Mouse (Mus musculus): Measurements from ENCODE around the gene Mecom.
A peak's percentile ranks its signal among the peaks of the same experiment; 100 is the strongest.

Mecom gene

GRCm38 (mm10) chr3:30514051-30514754, 33.6 kb downstream of the Mecom start:
- no peak for DNase-seq (ENCODE audit: extremely low read depth, insufficient read length, low spot score)

GRCm38 (mm10) chr3:30513314-30513997, 34.4 kb downstream of the Mecom start:
- no peak for DNase-seq (ENCODE audit: extremely low read depth, insufficient read length, low spot score)

GRCm38 (mm10) chr3:30512459-30513030, 35.3 kb downstream of the Mecom start:
- no peak for DNase-seq (ENCODE audit: extremely low read depth, insufficient read length, low spot score)

DNA sequence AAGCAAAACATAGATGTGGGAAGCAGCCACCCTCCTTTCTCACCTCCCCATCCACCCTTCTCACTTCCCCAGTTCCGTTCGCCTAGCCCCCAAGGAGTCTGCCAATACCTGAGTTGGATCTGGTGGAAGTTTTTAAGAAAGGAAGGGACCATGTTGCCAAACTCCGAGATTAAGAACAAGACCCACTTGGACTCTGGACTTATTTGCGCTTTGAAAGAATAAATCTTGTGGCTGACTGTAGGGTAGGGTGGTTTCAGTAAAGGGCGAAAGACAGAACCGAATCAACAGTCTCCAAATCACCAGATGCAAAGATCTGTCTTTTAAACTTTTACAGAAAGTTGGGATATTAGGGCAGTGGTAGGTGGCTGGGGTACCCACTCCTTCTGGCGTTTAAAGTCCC, 36.0 kb downstream of the Mecom start:
- no peak for DNase-seq (ENCODE audit: extremely low read depth, insufficient read length, low spot score)

GRCm38 (mm10) chr3:30511062-30511640, 36.7 kb downstream of the Mecom start:
- no peak for DNase-seq (ENCODE audit: extremely low read depth, insufficient read length, low spot score)

GRCm38 (mm10) chr3:30510646-30511045, 37.2 kb downstream of the Mecom start:
- DNase-seq (ENCODE audit: extremely low read depth, insufficient read length, low spot score) = no peak

- no peak for DNase-seq (ENCODE audit: extremely low read depth, insufficient read length, low spot score)
Measured at GRCm38 (mm10) chr3:30510105-30510504, 37.7 kb downstream of the Mecom start.

- peak; percentile 63 for DNase-seq (ENCODE audit: extremely low read depth, insufficient read length, low spot score)
Measured at GRCm38 (mm10) chr3:30508930-30509910, 38.6 kb downstream of the Mecom start.

DNA sequence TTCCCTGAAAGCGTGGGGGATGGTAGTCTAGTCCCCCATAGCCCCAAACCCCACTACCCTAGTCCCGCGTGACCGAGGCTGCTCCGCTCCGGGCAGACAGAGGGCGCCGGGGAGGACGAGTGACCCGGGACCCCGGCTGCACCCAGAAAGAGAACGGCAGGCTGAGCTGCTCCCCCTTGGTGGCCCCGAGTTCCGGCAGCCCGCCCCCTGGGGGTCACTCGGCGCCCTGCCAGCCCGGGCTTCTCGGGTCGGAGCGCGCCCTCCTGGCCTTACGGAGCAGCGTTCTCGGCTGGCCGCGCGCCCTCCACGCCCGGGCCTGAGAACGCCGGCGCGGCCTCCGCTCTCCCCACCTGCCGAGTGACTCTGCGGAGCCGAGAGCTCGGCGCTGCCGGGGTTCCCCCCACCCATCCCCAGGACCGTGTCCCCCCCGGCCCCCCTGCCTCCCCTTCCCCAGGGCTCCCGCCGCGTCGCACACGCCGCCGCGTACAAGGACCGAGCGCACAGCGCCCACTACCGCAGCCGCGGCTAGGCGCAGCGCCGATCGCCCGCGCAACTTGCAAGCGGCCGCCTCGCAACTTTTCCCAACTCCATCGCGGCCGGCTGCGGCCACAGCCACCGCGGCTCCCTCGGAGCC, 39.4 kb downstream of the Mecom start:
- peak; percentile 75 for DNase-seq (ENCODE audit: extremely low read depth, insufficient read length, low spot score)

DNA sequence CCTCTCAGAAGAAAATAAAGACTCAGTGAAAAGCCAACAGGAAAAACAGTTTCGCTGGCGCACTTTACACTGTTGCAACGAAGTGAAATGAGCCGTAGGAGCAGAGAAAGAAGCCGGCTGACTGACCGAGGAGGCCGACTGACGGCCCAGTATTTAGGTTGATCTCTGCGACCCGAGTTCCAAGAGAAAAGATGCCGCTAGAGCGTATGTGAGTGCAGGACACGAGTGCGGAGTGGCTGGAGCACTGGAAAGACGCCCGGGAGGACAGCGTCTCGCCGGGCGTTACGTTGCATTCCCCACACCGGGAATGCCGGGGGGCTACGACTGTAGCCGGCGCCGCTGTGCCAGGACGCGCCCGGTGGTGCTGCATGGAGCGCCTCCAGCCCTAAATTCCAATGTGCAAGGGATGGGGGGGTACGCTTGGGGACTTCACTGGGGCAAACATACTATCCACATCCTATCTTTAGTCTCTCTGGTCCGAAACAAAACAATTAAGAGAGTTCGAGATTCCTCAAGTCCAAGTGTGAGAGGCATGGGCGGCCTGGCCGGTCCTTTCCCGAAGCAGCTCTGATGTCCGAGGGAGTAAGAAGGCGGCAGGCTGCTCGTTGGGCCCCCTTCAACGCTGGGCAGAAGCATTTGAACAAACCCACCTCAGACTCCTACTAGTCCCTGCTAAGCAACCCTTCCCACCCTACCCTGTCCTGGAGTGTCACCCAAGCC, 40.1 kb downstream of the Mecom start:
- DNase-seq (ENCODE audit: extremely low read depth, insufficient read length, low spot score) = no peak

GRCm38 (mm10) chr3:30507028-30507575, 40.7 kb downstream of the Mecom start:
- DNase-seq (ENCODE audit: extremely low read depth, insufficient read length, low spot score) = no peak

- DNase-seq (ENCODE audit: extremely low read depth, insufficient read length, low spot score) = no peak
Measured at GRCm38 (mm10) chr3:30506329-30507027, 41.3 kb downstream of the Mecom start.

GRCm38 (mm10) chr3:30505741-30506251, 42.0 kb downstream of the Mecom start:
- DNase-seq (ENCODE audit: extremely low read depth, insufficient read length, low spot score) = no peak

GRCm38 (mm10) chr3:30504561-30504960, 43.2 kb downstream of the Mecom start:
- no peak for DNase-seq (ENCODE audit: extremely low read depth, insufficient read length, low spot score)

DNA sequence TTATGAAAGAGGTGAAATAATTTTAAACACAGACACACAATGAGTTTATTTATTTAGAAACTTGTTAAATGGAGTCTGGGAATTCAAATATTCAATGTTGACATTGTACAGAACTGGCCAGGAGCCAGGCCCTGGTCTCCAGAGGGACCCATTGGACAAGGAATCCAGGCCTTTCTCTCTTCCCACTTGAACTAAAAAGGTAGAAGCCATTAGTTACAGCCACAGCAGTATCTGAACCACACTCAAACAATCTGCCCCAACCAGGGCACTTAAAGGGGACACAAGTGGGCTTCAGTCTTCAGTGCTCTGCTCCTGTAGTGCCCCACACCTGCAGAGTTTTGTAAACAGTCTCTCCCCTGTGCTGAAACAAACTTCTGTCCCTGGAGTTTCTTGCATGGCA, 44.0 kb downstream of the Mecom start:
- DNase-seq (ENCODE audit: extremely low read depth, insufficient read length, low spot score) = no peak

- no peak for DNase-seq (ENCODE audit: extremely low read depth, insufficient read length, low spot score)
Measured at GRCm38 (mm10) chr3:30498202-30498828, 49.5 kb downstream of the Mecom start.

GRCm38 (mm10) chr3:30494371-30494770, 53.4 kb downstream of the Mecom start:
- no peak for DNase-seq (ENCODE audit: extremely low read depth, insufficient read length, low spot score)

DNA sequence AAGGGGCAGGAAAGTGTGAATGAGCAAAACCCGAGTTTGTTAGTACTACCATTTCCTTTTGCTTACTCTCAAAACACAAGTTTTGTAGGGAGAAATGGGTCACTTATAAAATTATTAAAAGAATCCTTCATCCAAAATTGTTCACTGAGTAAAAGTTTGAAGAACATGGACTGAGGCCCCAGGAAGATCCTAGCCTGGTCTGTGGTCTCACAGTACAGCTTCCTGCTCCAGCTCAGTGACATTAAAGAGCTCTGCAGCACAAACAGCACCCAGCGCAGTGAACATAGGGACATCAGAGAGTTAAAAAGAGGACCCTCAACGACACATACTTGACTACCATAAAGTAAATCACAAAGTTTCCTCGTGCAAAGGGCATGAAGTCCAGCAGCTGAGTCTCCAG, 59.0 kb downstream of the Mecom start:
- DNase-seq (ENCODE audit: extremely low read depth, insufficient read length, low spot score) = no peak

Measured in 3134 (cell line).